8 mouse cellular contexts compared by ENCODE assay signal in the genomic region with DNA sequence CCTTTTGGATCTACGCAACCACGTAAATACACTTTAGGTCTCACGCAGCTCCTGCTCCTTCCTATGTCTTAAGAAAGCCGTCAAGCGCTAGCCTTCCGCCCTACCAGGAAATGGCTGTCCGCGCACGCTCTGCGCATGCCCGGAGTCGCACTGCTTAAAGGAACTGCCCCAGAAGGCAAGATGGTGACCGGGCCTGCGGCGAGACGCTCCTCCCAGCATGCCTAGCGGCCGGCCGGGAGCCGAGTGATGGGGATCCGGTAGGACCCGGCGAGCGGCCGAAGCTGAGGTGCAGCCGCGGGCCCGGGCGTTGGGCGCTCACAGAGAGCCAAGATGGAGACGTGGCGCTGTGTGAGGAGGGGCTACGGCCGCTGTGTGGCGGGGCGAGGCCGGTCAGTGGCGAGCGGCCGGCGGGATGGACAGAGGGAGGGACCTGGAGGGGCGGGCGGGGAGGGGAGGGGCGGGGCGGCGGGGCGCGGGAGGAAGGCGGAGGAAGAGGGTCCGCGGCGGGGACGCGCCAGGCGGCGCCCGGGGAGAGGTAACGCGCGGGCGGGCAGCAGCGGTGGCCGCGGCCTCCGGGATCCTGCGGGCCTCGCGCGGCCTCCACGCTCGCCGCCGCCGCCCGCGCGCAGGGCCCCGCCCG. TPM values are rescaled to one million over a fixed set of nuclear protein-coding genes. Genes with fewer than 3 reads are reported as not detected.
A peak's percentile ranks its signal among the peaks of the same experiment; 100 is the strongest.
DNase-seq lines count a peak whose midpoint lies in the region; ATAC-seq and TF ChIP-seq lines count a peak whose summit lies in the region.

No protein-coding gene starts in this region.

- H3K36me3 ChIP-seq in ES-E14 (ENCODE audit: control insufficient read depth, insufficient read depth, low read length, poor library complexity, severe bottlenecking): no peaks in the 10 kb centered on the region
- H3K36me3 ChIP-seq in forebrain, embryonic 15.5 days: 0 out of 2 replicates have a peak, but pooled peaks cover 2% of the 10 kb centered on the region

- H3K9me3 ChIP-seq in ES-E14 (ENCODE audit: control insufficient read depth, insufficient read depth, low read depth, low read length): no peaks in the 10 kb centered on the region
- H3K9me3 ChIP-seq in forebrain, embryonic 15.5 days: no peaks in the 10 kb centered on the region

- in situ Hi-C loops in ES-E14 (cut with MboI; ENCODE audit: low sequenced_read_pairs in 2 of 2, unreplicated experiment in 2 of 2): no loop called here

- peak overlapping the region; percentile 48; the same call in 1 of the 2 replicates for H3K27ac ChIP-seq in ES-E14 (ENCODE audit: insufficient read depth, low read depth, low read length, poor library complexity, severe bottlenecking)
- H3K27ac ChIP-seq in forebrain, embryonic 15.5 days (replicated peaks): peak overlapping the region; percentile 99

- peak; percentile 98 for ATAC-seq in forebrain, embryonic 15.5 days (replicated peaks)
- peak; percentile 96 for ATAC-seq in neutrophil, adult 5-6 weeks (ENCODE audit: extremely low read depth, insufficient number of reproducible peaks, low FRiP score, poor library complexity, severe bottlenecking)

- peak; percentile 94 for DNase-seq in ES-E14 (ENCODE audit: low read depth, low spot score)
- DNase-seq in cerebellum, adult 11-12 months: peak; percentile 98
- DNase-seq in heart, postnatal 25 days (ENCODE audit: low spot score): peak; percentile 96
- DNase-seq in layer of hippocampus, adult 18-20 months (ENCODE audit: low spot score in 2 of 2): peak; percentile 98
- peak; percentile 98 for DNase-seq in lung, adult 2 months
- DNase-seq in thymus, adult 18-20 months: peak; percentile 97 to 98

- peak overlapping the region; percentile 96 for H3K9ac ChIP-seq in ES-E14 (ENCODE audit: insufficient read depth, low read depth, low read length, poor library complexity, severe bottlenecking)
- peak overlapping the region; percentile 89 for H3K9ac ChIP-seq in forebrain, embryonic 15.5 days (replicated peaks)

- TF ChIP-seq CTCF in lung, adult 2 months (IDR thresholded peaks at IDR 0.05; ENCODE audit: insufficient read depth, low read length): no peak

- intact Hi-C loops in heart, postnatal 25 days (cut with DNase I): no loop called here

- TF ChIP-seq POLR2A in lung, adult 2 months (IDR thresholded peaks at IDR 0.05; ENCODE audit: borderline replicate concordance, extremely low read depth, low read depth, low read length): peak; percentile 72

- peak overlapping the region; percentile 88 to 92 for H3K4me3 ChIP-seq in ES-E14 (ENCODE audit: insufficient read depth in 1 of 2, low read depth in 1 of 2, low read length in 2 of 2, poor library complexity in 1 of 2, severe bottlenecking in 1 of 2)
- peak overlapping the region; percentile 70 for H3K4me3 ChIP-seq in forebrain, embryonic 15.5 days
- H3K4me3 ChIP-seq in lung, adult 2 months (replicated peaks; ENCODE audit: extremely low read depth, low read depth, low read length): peak overlapping the region; percentile 97

- peaks cover 2 to 6% of the 10 kb centered on the region in 2 experiments; a peak in 3 of 4 replicates for H3K4me1 ChIP-seq in ES-E14 (ENCODE audit: control insufficient read depth in 2 of 2, insufficient read depth in 2 of 2, low read length in 2 of 2, poor library complexity in 1 of 2)
- H3K4me1 ChIP-seq in forebrain, embryonic 15.5 days: peaks cover 18% of the 10 kb centered on the region
- H3K4me1 ChIP-seq in lung, adult 2 months (ENCODE audit: control insufficient read depth, insufficient read depth, low read length): peaks cover 13% of the 10 kb centered on the region

- no peaks in the 10 kb centered on the region for H3K27me3 ChIP-seq in forebrain, embryonic 15.5 days

- H3K4me2 ChIP-seq in forebrain, embryonic 15.5 days (replicated peaks): peak overlapping the region; percentile 62

- WGBS in forebrain, embryonic 15.5 days: under 1% methylated on average over 54 of the region's 79 CpGs
- WGBS in lung, adult 2 months: under 1% methylated on average over 50 of the region's 79 CpGs

TF ChIP-seq in ES-E14, 5 proteins besides CTCF, POLR2A, EP300 and RAD21:
- TF ChIP-seq HCFC1 (IDR thresholded peaks at IDR 0.05; ENCODE audit: borderline replicate concordance, insufficient read depth, low read length): peak; percentile 53; the same call in 1 of the 2 replicates
- no peak for TF ChIP-seq ZNF384 (IDR thresholded peaks at IDR 0.05; ENCODE audit: low read depth, low read length)
- TF ChIP-seq MAFK (IDR thresholded peaks at IDR 0.05; ENCODE audit: insufficient read depth, low read depth, low read length): no peak
- TF ChIP-seq ZC3H11A (IDR thresholded peaks at IDR 0.05; ENCODE audit: borderline replicate concordance, low read depth, low read length): peak; percentile 76
- no peak for TF ChIP-seq CHD2 (IDR thresholded peaks at IDR 0.05; ENCODE audit: low read depth, low read length)

RNA-seq across cellular contexts. Expression of a gene that starts 3.6 kb away (rescaled TPM):
- total RNA-seq in ES-E14 (2012; rRNA removed): 21.6 and 21.9 TPM in 2 replicates
- 64.6 and 67.6 TPM in 2 replicates for polyA plus RNA-seq in forebrain, embryonic 15.5 days (2015; fragmentation: Nextera tagmentation; extraction: Ambion mirVana)
- 10 to 100 TPM; 26.6 to 28.3 TPM for total RNA-seq in heart, postnatal 25 days (2021)
- 10 to 100 TPM; 51.7 to 52.3 TPM for total RNA-seq in layer of hippocampus, adult 18-20 months (2021)
- polyA plus RNA-seq in lung, adult 2 months (2012; rRNA removed): 19.9 and 22.7 TPM in 2 replicates
- 53.8 and 62.5 TPM in 2 replicates for total RNA-seq in neutrophil, adult 5-6 weeks (2017)

RNA-seq across cellular contexts. Expression of a gene that starts 16.9 kb away (rescaled TPM):
- total RNA-seq in ES-E14 (2012; rRNA removed): 19.3 and 24.6 TPM in 2 replicates
- 27.9 and 28.4 TPM in 2 replicates for polyA plus RNA-seq in forebrain, embryonic 15.5 days (2015; fragmentation: Nextera tagmentation; extraction: Ambion mirVana)
- total RNA-seq in heart, postnatal 25 days (2021): 10 to 100 TPM; 16.6 to 16.9 TPM
- total RNA-seq in layer of hippocampus, adult 18-20 months (2021): 10 to 100 TPM; 90.7 to 94.1 TPM
- 5.7 and 9.7 TPM in 2 replicates for polyA plus RNA-seq in lung, adult 2 months (2012; rRNA removed)
- 11.5 and 16.9 TPM in 2 replicates for total RNA-seq in neutrophil, adult 5-6 weeks (2017)

RNA-seq across cellular contexts. Expression of a gene that starts 50.6 kb away (rescaled TPM):
- 2.2 and 2.6 TPM in 2 replicates for total RNA-seq in ES-E14 (2012; rRNA removed)
- polyA plus RNA-seq in forebrain, embryonic 15.5 days (2015; fragmentation: Nextera tagmentation; extraction: Ambion mirVana): 84.1 and 88.7 TPM in 2 replicates
- total RNA-seq in heart, postnatal 25 days (2021): under 1 TPM; 0.62 to 0.64 TPM
- total RNA-seq in layer of hippocampus, adult 18-20 months (2021): 1 to 10 TPM; 1.4 to 1.5 TPM
- 0.51 and 1.5 TPM in 2 replicates for polyA plus RNA-seq in lung, adult 2 months (2012; rRNA removed)
- 0.23 TPM in 1 of 2 replicates, not detected in the other for total RNA-seq in neutrophil, adult 5-6 weeks (2017)

Comparison
In these comparisons a context has a peak if more than half of its experiments do, and no peak if none do; other contexts are left out.
1. Peak in every context shown above with its lines: DNase-seq, ATAC-seq, H3K4me3 ChIP-seq and H3K27ac ChIP-seq.